Mouse (Mus musculus) forebrain, embryonic 11.5 days (tissue): ENCODE results near the gene Psmb8. TPM values are rescaled to one million over a fixed set of nuclear protein-coding genes. Genes with fewer than 3 reads are reported as not detected.
"Not testable (repeated sequence)": the region's sequence is repeated elsewhere in the genome, so short reads cannot be mapped to it uniquely, and the experiment has no call there.

ENCODE experiments used
- ATAC-seq: fragments of 200-750 bp; cut with Nextera tagmentation; replicated peaks from 2 replicates; pipeline ENCODE4 v1.8.0; 2017; ENCODE audit warnings: moderate TSS enrichment; ENCODE audit not compliant: low FRiP score
- DNase-seq: peaks from one replicate; pipeline ENCODE4 v3.0.0-alpha.2; 2017; ENCODE audit warnings: low spot score
- H3K27ac ChIP-seq: fragments of 300-500 bp; sonication (generic); 2 replicates; pipeline ENCODE4 v1.5.1; 2014; ENCODE audit warnings: low read depth, low read length
- H3K27me3 ChIP-seq: fragments of 300-500 bp; sonication (generic); 2 replicates; pipeline ENCODE4 v1.6.1; 2014; ENCODE audit warnings: mild to moderate bottlenecking, low read length, mixed read lengths; ENCODE audit not compliant: control insufficient read depth, insufficient read depth
- H3K36me3 ChIP-seq: fragments of 300-500 bp; sonication (generic); 2 replicates; pipeline ENCODE4 v1.6.1; 2014; ENCODE audit warnings: mild to moderate bottlenecking, low read length, moderate library complexity, mixed read lengths; ENCODE audit not compliant: control insufficient read depth, insufficient read depth
- H3K4me1 ChIP-seq: fragments of 300-500 bp; sonication (generic); replicated peaks from 2 replicates; pipeline ENCODE4 v1.6.1; 2014; ENCODE audit warnings: low read length, mixed read lengths; ENCODE audit not compliant: control insufficient read depth, insufficient read depth
- H3K4me2 ChIP-seq: fragments of 300-500 bp; sonication (generic); 2 replicates; pipeline ENCODE4 v1.6.1; 2014; ENCODE audit warnings: low read depth, mild to moderate bottlenecking, low read length, moderate library complexity, mixed read lengths; ENCODE audit not compliant: severe bottlenecking
- H3K4me3 ChIP-seq: fragments of 300-500 bp; sonication (generic); 2 replicates; pipeline ENCODE4 v1.5.1; 2014; ENCODE audit warnings: low read depth, low read length
- H3K9ac ChIP-seq: fragments of 300-500 bp; sonication (generic); 2 replicates; pipeline ENCODE4 v1.6.1; 2014; ENCODE audit warnings: low read length
- H3K9me3 ChIP-seq: fragments of 300-500 bp; sonication (generic); 2 replicates; pipeline ENCODE4 v1.6.1; 2016; ENCODE audit warnings: low read length, mixed read lengths; ENCODE audit not compliant: control insufficient read depth
- WGBS: fragments of 180-500 bp; shearing (Covaris S2); extraction: QIAGEN DNeasy Blood & Tissue Kit; methylation state at CpG from one replicate; pipeline ENCODE4 v1.1.7; 2014; 5-methylcytosine and 5-hydroxymethylcytosine counted together
- polyA plus RNA-seq: library from polyadenylated mRNA; unstranded; fragments of >200 nt; fragmentation: Nextera tagmentation; extraction: Ambion mirVana; gene quantifications from 2 replicates; pipeline ENCODE4 v1.2.1, GENCODE M21; 2014

Gene Psmb8
- polyA plus RNA-seq, 1 experiment from 2014 or later = 1.5 TPM

DNA sequence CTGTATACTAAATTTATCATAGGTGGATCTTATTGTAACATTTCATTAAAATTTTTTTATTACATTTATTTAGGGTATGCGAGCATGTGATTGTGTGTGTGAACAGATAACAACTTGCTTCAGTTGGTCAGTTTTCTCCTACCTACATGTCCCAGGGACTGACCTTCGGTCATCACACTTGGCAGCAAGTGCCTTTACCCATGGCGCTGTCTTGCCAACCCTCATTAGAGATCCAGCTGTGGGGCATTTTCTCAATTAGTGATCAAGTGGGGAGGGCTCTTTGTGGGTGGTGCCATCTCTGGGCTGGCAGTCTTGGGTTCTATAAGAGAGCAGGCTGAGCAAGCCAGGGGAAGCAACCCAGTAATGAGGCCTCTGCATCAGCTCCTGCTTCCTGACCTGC, 27.3 kb downstream of the Psmb8 start:
- no peak overlapping the region for H3K27ac ChIP-seq
- 96% methylated on average over 3 of the region's 3 CpGs for WGBS
- ATAC-seq = no peak

DNA sequence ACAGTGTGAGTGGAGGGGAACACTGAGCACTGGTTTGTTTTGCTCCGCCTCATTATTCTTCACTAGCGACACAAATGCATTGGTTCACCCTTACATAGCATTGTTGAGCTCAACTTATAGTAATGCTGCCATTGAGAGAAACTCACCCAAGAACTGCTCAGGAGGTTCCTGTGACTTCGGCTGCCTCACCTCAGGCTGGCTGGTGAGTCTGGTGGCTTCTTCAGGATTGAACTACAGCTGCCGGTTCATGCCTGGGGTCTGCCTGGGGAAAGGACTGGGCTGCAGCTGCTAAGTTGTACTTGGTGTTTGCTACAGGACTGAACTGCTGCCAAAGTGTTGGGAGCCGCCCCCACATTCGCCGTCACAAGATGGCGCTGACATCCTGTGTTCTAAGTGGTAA, 27.9 kb downstream of the Psmb8 start:
- Histone ChIP-seq H3K4me2 (no peak overlapping the region), H3K9me3 (no peaks in the 10 kb centered on the region), H3K4me3 (no peak overlapping the region), H3K9ac (no peak overlapping the region), H3K4me1 (no peaks in the 10 kb centered on the region), H3K36me3 (no peaks in the 10 kb centered on the region), H3K27me3 (no peaks in the 10 kb centered on the region), H3K27ac (no peak overlapping the region)
- WGBS = 95% methylated on average over 8 of the region's 8 CpGs
- no peak for ATAC-seq
- DNase-seq = no peak

More for the DNA sequence above, 27.3 kb downstream of the Psmb8 start:
- Histone ChIP-seq H3K9ac (no peak overlapping the region), H3K4me2 (no peak overlapping the region), H3K9me3 (no peaks in the 10 kb centered on the region), H3K4me1 (no peaks in the 10 kb centered on the region), H3K36me3 (no peaks in the 10 kb centered on the region), H3K27me3 (no peaks in the 10 kb centered on the region), H3K4me3 (no peak overlapping the region)
- DNase-seq = no peak

GRCm38 (mm10) chr17:34225911-34226310, 28.4 kb downstream of the Psmb8 start:
- not testable (repeated sequence) for H3K4me3 ChIP-seq, DNase-seq, ATAC-seq, H3K9ac ChIP-seq, H3K36me3 ChIP-seq, H3K4me2 ChIP-seq, H3K9me3 ChIP-seq, H3K4me1 ChIP-seq, H3K27ac ChIP-seq, H3K27me3 ChIP-seq
- 97% methylated on average over 13 of the region's 23 CpGs for WGBS

GRCm38 (mm10) chr17:34230971-34231370, 33.5 kb downstream of the Psmb8 start:
- not testable (repeated sequence) for ATAC-seq, H3K4me2 ChIP-seq, H3K9me3 ChIP-seq, H3K27ac ChIP-seq, DNase-seq, H3K36me3 ChIP-seq, H3K9ac ChIP-seq, H3K27me3 ChIP-seq, H3K4me1 ChIP-seq, H3K4me3 ChIP-seq
- 97% methylated on average over 7 of the region's 9 CpGs for WGBS

DNA sequence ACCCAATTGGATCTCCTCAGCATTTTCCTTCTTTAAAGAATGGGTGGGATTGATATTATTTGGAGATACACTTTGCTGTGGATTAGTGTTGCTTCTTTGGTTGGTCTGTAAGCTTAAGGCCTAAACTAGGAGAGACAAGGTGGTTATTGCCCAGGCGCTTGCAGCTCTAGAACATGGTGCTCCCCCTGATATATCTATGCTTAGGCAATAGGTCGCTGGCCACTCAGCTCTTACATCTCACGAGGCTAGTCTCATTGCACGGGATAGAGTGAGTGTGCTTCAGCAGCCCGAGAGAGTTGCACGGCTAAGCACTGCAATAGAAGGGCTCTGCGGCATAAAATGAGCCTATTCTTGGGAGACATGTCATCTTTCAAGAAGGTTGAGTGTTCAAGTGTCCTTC, 34.5 kb downstream of the Psmb8 start:
- 89% methylated on average over 5 of the region's 7 CpGs for WGBS
- not testable (repeated sequence) for DNase-seq, H3K4me3 ChIP-seq, H3K9ac ChIP-seq, ATAC-seq, H3K27ac ChIP-seq, H3K4me2 ChIP-seq, H3K4me1 ChIP-seq, H3K36me3 ChIP-seq, H3K9me3 ChIP-seq, H3K27me3 ChIP-seq

DNA sequence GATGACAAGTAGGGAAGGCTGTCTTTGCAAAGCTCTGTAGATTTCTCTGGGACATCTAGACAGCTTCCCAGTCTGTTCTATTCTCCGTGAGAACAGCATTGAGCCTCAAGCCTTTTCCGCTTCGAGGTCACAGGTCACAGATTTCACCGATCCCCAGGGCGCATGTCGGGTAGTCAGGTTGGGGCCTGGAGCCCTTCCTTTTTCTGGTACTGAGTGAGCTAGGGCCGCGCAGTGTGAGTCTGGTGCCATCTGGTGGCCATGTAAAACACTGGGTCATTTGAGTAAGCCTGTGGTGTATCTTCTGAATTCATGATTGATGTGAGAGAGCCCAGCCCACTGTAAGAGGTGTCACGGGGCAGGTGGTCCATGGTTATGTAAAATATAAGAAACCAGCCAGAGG, 37.4 kb downstream of the Psmb8 start:
- Histone ChIP-seq H3K9ac (no peak overlapping the region), H3K4me3 (no peak overlapping the region), H3K36me3 (no peaks in the 10 kb centered on the region), H3K27me3 (no peaks in the 10 kb centered on the region), H3K4me2 (no peak overlapping the region), H3K27ac (no peak overlapping the region), H3K9me3 (no peaks in the 10 kb centered on the region; the same call in 1 of the 2 replicates), H3K4me1 (no peaks in the 10 kb centered on the region)
- no peak for ATAC-seq
- DNase-seq = peak; percentile 59
- 57% methylated on average over 9 of the region's 9 CpGs for WGBS

GRCm38 (mm10) chr17:34236691-34237090, 39.2 kb downstream of the Psmb8 start:
- H3K4me2 ChIP-seq = no peak overlapping the region
- H3K27ac ChIP-seq = no peak overlapping the region
- no peak for ATAC-seq
- no peaks in the 10 kb centered on the region for H3K36me3 ChIP-seq
- H3K9me3 ChIP-seq = no peaks in the 10 kb centered on the region; the same call in 1 of the 2 replicates
- no peak for DNase-seq
- WGBS = 87% methylated on average over 5 of the region's 5 CpGs
- H3K27me3 ChIP-seq = no peaks in the 10 kb centered on the region
- H3K4me1 ChIP-seq = no peaks in the 10 kb centered on the region
- H3K9ac ChIP-seq = no peak overlapping the region
- H3K4me3 ChIP-seq = no peak overlapping the region

DNA sequence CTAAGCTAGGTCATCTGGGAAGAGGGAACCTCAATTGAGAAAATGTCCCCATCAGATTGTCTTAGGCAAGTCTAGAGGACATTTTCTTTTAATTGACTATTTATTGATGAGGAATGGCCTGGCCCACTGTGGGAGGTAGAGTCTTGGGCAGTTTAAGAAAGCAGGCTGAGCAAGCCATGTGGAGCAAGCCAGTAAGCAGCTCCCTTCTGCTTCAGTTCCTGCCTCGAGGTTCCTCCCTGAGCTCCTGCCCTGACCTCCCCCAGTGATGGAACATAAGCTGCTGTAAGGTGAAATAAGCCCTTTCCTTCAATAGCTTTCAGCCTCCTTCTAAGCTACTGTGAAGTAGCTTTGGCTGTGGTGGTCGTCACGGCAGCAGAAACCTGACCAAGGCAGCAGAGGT, 40.2 kb downstream of the Psmb8 start:
- H3K4me2 ChIP-seq = no peak overlapping the region
- H3K4me3 ChIP-seq = no peak overlapping the region
- no peaks in the 10 kb centered on the region for H3K4me1 ChIP-seq
- ATAC-seq (no peak), DNase-seq (no peak)
- 76% methylated on average over 3 of the region's 3 CpGs for WGBS
- H3K9ac ChIP-seq = no peak overlapping the region
- no peak overlapping the region for H3K27ac ChIP-seq
- no peaks in the 10 kb centered on the region for H3K36me3 ChIP-seq
- H3K9me3 ChIP-seq = no peaks in the 10 kb centered on the region; the same call in 1 of the 2 replicates
- H3K27me3 ChIP-seq = no peaks in the 10 kb centered on the region

- no peak for ATAC-seq
- DNase-seq = no peak
- WGBS = 63% methylated on average over 3 of the region's 3 CpGs
- Histone ChIP-seq H3K27ac (no peak within 1 kb of the TSS), H3K9ac (no peak within 1 kb of the TSS), H3K9me3 (no peaks in the 10 kb centered on the region), H3K36me3 (no peaks in the 10 kb centered on the region), H3K4me1 (no peaks in the 10 kb centered on the region), H3K4me2 (no peak within 1 kb of the TSS), H3K27me3 (no peaks in the 10 kb centered on the region), H3K4me3 (no peak within 1 kb of the TSS)
These were observed 41.2 kb downstream of the Psmb8 start, which contains the start of gene H2-Ob for GRCm38 (mm10) chr17:34238706-34239105. TSS of gene H2-Ob (plus strand) at chr17:34238903.
